Mouse (Mus musculus) kidney, embryonic 15.5 days (tissue): Measurements from ENCODE around the gene Ndufb5. TPM values are rescaled to one million over a fixed set of nuclear protein-coding genes. Genes with fewer than 3 reads are reported as not detected.
"Not testable (repeated sequence)": the region's sequence is repeated elsewhere in the genome, so short reads cannot be mapped to it uniquely, and the experiment has no call there.

Experiments used
- ATAC-seq: fragments of 200-750 bp; cut with Nextera tagmentation; replicated peaks from 2 replicates; pipeline ENCODE4 v1.8.0; 2017; ENCODE audit warnings: moderate TSS enrichment; ENCODE audit not compliant: low FRiP score
- H3K27ac ChIP-seq: fragments of 300-500 bp; sonication (generic); 2 replicates; pipeline ENCODE4 v1.5.1; 2015; ENCODE audit warnings: mild to moderate bottlenecking, inconsistent platforms
- H3K27me3 ChIP-seq: fragments of 300-500 bp; sonication (generic); 2 replicates; pipeline ENCODE4 v1.6.1; 2015; ENCODE audit warnings: inconsistent platforms
- H3K36me3 ChIP-seq: fragments of 300-500 bp; sonication (generic); 2 replicates; pipeline ENCODE4 v1.6.1; 2015; ENCODE audit warnings: inconsistent platforms
- H3K4me1 ChIP-seq: fragments of 300-500 bp; sonication (generic); 2 replicates; pipeline ENCODE4 v1.6.1; 2015; ENCODE audit warnings: inconsistent platforms
- H3K4me2 ChIP-seq: fragments of 300-500 bp; sonication (generic); 2 replicates; pipeline ENCODE4 v1.6.1; 2015; ENCODE audit warnings: moderate library complexity, mild to moderate bottlenecking, inconsistent platforms
- H3K4me3 ChIP-seq: fragments of 300-500 bp; sonication (generic); replicated peaks from 2 replicates; pipeline ENCODE4 v1.5.1; 2015; ENCODE audit warnings: mild to moderate bottlenecking, inconsistent platforms
- H3K9ac ChIP-seq: fragments of 300-500 bp; sonication (generic); 2 replicates; pipeline ENCODE4 v1.6.1; 2015; ENCODE audit warnings: mild to moderate bottlenecking, inconsistent platforms
- H3K9me3 ChIP-seq: fragments of 300-500 bp; sonication (generic); replicated peaks from 2 replicates; pipeline ENCODE4 v1.6.1; 2016; ENCODE audit warnings: inconsistent platforms
- WGBS: fragments of 180-500 bp; shearing (Covaris S2); methylation state at CpG from one replicate; pipeline ENCODE4 v1.1.7; 2015; ENCODE audit warnings: mixed read lengths; 5-methylcytosine and 5-hydroxymethylcytosine counted together
- polyA plus RNA-seq: library from polyadenylated mRNA; unstranded; fragments of >200 nt; fragmentation: Nextera tagmentation; extraction: Ambion mirVana; gene quantifications from 2 replicates; pipeline ENCODE4 v1.2.1, GENCODE M21; 2015

The Ndufb5 gene
- polyA plus RNA-seq, 1 experiment from 2014 or later: 325 TPM

DNA sequence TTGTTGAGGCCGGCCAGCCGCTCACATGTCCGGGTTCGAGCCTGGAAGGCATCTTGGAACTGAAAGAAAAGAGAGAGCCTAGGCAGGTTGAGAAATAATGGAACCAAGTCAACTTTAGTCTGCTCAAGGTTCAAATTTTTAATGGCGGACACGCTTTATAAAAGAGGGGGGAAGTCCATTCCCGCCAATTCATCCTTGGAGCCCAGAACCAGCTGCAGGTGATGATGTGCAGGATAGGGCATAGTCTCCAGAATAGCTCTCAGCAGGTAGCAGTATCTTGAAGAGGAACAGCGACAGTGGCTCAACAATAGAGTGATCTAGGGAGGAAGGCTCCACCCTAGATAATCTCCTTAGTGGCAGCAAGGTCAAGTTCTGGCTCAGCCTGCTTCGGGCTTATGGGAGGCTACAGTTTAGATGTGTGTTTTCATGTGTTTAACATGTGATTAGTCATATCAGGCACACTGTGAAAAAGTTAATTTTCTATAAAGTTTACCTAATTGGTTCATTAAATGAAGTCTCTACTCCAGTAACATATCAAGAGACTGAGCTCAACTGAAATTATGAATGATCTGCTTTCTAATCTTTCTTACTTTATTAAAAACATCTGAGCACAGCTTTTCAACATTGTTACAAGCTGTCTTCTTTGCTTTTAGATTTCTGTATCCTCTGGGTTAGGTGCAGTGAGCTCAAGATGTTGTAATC, 31.0 kb upstream of the Ndufb5 start, which contains the start of gene Actl6a:
TSS of gene Actl6a (plus strand) at position 652 of the 702 bp plus-strand sequence.
- H3K27ac ChIP-seq, H3K4me3 ChIP-seq, H3K36me3 ChIP-seq, H3K4me2 ChIP-seq, ATAC-seq, H3K9ac ChIP-seq, H3K27me3 ChIP-seq, H3K9me3 ChIP-seq: not testable (repeated sequence)
- WGBS: 85% methylated on average over 9 of the region's 9 CpGs
- peaks cover 12% of the 10 kb centered on the region for H3K4me1 ChIP-seq

DNA sequence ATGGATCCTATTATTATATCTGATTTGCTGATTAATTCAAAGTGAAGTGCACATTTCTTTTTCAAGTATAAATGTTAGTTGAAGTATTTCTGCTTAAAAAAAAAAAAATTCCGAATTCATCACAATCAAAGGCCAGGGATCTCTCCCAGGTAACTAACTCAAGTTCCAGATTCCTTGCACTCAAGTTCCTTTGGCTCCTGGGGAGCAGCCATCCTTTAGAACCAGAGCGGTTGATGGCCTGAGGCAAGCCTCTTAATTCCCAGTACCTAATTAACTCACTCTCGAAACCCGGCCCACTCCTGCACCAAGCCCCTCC, 28.8 kb upstream of the Ndufb5 start:
- Histone ChIP-seq H3K36me3 (peaks cover 22% of the 10 kb centered on the region), H3K9ac (no peak overlapping the region), H3K4me2 (peak overlapping the region; percentile 65), H3K4me1 (peaks cover 12% of the 10 kb centered on the region), H3K9me3 (no peaks in the 10 kb centered on the region), H3K27me3 (no peaks in the 10 kb centered on the region), H3K4me3 (peak overlapping the region; percentile 92), H3K27ac (no peak overlapping the region)
- 6% methylated on average over 4 of the region's 4 CpGs for WGBS
- ATAC-seq: no peak

DNA sequence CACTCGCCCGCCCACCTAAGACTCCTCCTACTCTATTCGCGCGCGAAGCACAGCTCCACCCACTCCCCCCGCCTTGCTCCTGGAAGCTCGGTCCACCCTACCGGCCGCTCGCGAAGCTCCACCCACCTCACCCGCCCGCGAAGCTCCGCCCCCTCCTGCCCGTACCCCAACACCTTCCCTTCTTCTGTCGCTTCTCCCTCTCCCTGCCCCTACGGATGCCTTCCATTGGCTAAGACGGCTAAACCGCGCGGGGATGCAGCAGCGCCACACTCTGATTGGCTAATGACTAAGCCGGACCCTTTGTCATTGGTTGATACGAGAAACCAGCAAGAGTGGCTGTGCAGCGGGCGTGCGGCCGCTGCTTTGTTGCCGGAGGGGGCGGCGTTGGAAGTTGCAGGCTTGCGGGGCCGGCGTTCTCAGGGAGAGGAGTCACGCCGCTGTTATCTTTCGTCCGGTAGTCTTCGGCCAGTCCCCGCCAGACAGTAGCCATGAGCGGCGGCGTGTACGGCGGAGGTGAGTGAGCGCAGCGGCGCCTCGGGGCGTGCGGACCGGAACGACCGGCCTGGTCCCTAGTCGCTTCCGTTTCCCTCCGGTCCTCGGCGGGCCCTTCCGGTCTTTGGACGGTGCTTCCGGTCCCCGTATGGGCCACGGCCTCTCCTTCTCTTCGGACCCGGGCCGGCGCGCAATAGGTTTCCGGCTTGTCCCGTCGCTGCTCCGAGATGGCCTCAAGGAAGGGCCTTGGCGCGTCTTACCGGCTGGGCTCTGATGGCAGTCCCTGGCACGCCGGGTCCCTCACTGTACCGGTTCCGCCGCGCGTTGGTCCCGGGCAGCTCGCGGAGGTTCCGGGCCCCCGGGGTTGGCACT, 28.2 kb upstream of the Ndufb5 start:
- H3K27ac ChIP-seq: peak overlapping the region; percentile 93
- peak; percentile 100 for ATAC-seq
- WGBS: under 1% methylated on average over 87 of the region's 90 CpGs
- H3K36me3 ChIP-seq: peaks cover 28% of the 10 kb centered on the region
- no peaks in the 10 kb centered on the region for H3K9me3 ChIP-seq
- H3K9ac ChIP-seq: peak overlapping the region; percentile 95
- H3K4me3 ChIP-seq: peak overlapping the region; percentile 92
- peak overlapping the region; percentile 65 for H3K4me2 ChIP-seq
- H3K27me3 ChIP-seq: no peaks in the 10 kb centered on the region
- H3K4me1 ChIP-seq: peaks cover 12% of the 10 kb centered on the region

DNA sequence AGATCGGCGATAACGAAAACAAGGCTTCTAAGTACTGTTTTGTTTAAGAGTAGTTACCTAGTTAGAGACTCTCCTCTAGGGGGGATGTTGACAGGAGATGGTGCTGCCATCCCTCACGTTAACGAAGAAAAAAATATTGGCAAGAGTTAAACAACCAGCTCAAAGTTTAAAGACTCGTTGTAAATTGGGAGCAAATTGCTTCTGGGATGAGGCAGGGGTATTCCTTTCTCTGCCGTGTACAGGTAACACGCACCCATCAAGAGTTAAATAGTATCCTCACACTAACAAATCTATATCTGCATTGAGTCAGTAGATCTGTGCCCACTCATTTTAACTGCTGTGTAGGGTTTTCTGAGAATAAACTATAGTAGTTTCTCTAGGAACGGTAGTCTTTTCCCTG, 27.4 kb upstream of the Ndufb5 start:
- Histone ChIP-seq H3K4me1 (peaks cover 12% of the 10 kb centered on the region), H3K9me3 (no peaks in the 10 kb centered on the region), H3K4me2 (peak overlapping the region; percentile 65), H3K27me3 (no peaks in the 10 kb centered on the region), H3K36me3 (peaks cover 36% of the 10 kb centered on the region), H3K27ac (peak overlapping the region; percentile 93), H3K9ac (peak overlapping the region; percentile 95), H3K4me3 (peak overlapping the region; percentile 92)
- ATAC-seq: no peak
- WGBS: 8% methylated on average over 9 of the region's 9 CpGs

DNA sequence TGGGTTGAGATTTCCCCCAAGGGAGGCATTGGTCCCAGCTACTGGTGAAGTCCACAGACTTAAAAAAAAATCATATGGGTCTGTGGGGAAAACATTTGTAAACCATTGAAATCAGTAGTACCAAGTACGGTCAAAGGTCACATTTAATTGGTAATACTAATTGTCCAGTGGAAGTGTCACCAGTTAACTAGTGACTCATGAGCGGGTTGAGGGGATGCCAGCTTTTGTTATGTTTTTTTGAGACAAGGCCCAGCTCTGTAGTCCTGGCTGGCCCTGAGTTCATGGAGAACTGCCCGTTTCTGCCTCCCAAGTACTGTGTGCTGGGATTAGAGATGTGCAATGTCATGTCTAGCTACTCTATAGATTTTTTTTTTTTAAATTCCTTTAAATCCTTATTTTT, 23.1 kb upstream of the Ndufb5 start:
- WGBS: 94% methylated on average over 3 of the region's 3 CpGs
- Histone ChIP-seq H3K27ac (no peak overlapping the region), H3K9ac (no peak overlapping the region), H3K9me3 (no peaks in the 10 kb centered on the region), H3K4me3 (no peak overlapping the region), H3K36me3 (peaks cover 78% of the 10 kb centered on the region), H3K4me1 (peaks cover 9% of the 10 kb centered on the region), H3K4me2 (no peak overlapping the region), H3K27me3 (no peaks in the 10 kb centered on the region)
- ATAC-seq: no peak

DNA sequence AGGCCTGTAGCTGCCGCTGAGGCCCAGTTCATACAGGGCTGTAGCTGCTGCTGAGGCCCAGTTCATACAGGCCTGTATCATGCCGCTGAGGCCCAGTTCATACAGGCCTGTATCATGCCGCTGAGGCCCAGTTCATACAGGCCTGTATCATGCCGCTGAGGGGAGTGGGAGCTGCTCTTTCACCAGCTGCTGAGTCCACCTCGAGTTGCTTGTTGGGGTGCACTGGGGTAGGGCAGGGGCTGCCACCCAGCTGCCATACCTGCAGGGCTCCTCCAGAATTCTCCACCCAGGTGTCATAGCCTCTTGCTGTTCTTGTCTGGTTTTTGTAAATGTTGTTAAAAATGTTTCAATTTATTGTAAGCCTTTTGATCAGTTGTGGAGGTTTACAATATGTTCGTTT, 19.4 kb upstream of the Ndufb5 start:
- WGBS: 97% methylated on average over 6 of the region's 6 CpGs
- not testable (repeated sequence) for H3K27ac ChIP-seq, H3K9ac ChIP-seq

DNA sequence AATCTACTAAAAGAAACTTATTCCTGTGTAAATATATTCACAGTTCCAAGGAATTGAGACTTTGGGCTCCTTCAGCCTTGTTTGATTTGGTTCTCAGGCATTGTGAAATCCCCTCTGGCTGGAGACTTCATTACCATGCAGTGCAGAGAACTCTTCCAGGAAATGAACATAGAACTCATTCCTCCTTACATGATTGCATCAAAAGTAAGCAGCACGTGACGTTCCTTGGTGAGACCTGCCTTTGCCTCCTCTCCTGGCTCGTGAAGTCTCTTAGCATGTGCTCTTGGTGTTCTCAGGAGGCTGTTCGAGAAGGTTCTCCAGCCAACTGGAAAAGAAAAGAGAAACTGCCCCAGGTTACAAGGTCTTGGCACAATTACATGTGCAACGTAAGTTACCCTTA, 18.5 kb upstream of the Ndufb5 start:
- no peak for ATAC-seq
- H3K36me3 ChIP-seq: peaks cover 97% of the 10 kb centered on the region
- no peak overlapping the region for H3K27ac ChIP-seq
- H3K4me2 ChIP-seq: no peak overlapping the region
- no peak overlapping the region for H3K4me3 ChIP-seq
- no peaks in the 10 kb centered on the region for H3K9me3 ChIP-seq
- H3K4me1 ChIP-seq: no peaks in the 10 kb centered on the region
- 86% methylated on average over 5 of the region's 5 CpGs for WGBS
- H3K27me3 ChIP-seq: no peaks in the 10 kb centered on the region
- no peak overlapping the region for H3K9ac ChIP-seq

More for the DNA sequence above, 19.4 kb upstream of the Ndufb5 start:
- not testable (repeated sequence) for H3K27me3 ChIP-seq, ATAC-seq, H3K4me1 ChIP-seq, H3K4me2 ChIP-seq, H3K9me3 ChIP-seq, H3K4me3 ChIP-seq
- H3K36me3 ChIP-seq: peaks cover 97% of the 10 kb centered on the region

DNA sequence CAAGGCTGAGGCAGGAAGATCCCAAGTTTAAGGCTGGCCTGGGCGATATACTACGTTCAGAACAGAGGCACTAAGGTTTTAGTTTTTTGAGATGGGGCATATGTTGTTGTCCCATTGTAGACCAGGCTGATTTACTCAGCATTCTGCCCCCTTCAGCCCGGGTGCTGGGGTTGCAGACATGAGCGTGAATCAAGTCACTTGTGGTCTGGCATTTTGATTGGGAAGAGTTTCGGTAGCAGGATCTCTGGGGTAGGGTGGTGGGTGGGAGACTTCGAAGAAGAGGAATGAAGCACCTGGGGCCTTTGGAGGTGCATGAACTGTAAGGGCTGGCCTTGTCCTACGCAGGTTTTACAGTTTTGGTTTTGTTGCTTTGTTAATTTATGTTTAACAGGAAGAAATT, 12.6 kb upstream of the Ndufb5 start:
- Histone ChIP-seq H3K4me2 (no peak overlapping the region), H3K27ac (no peak overlapping the region), H3K9ac (no peak overlapping the region), H3K27me3 (no peaks in the 10 kb centered on the region), H3K4me1 (no peaks in the 10 kb centered on the region), H3K4me3 (no peak overlapping the region), H3K36me3 (peaks cover 94% of the 10 kb centered on the region), H3K9me3 (no peaks in the 10 kb centered on the region)
- no peak for ATAC-seq
- 89% methylated on average over 7 of the region's 7 CpGs for WGBS

DNA sequence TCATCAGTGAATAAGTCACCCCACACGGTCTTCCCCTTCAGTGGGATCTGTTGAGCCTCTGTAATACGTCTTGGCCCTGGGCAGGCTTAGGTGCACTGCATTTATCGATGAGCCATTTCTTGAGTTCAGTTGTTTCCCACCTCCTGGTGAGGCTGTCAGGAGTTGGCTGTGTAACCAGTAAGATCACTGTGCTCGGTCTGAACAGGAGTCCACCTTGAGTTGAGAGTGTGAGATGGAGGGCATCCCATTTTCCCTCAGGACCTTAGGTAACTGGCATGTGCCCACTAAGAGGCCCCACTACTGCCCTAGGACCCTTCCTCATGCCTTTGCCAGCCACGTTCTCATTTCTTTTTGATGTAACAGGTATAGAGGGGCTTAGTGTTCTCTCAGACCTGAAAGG, 10.8 kb upstream of the Ndufb5 start:
- H3K4me2 ChIP-seq: no peak overlapping the region
- no peaks in the 10 kb centered on the region for H3K27me3 ChIP-seq
- peaks cover 95% of the 10 kb centered on the region for H3K36me3 ChIP-seq
- H3K4me1 ChIP-seq: no peaks in the 10 kb centered on the region
- WGBS: 90% methylated on average over 5 of the region's 5 CpGs
- no peak for ATAC-seq
- H3K4me3 ChIP-seq: no peak overlapping the region
- no peak overlapping the region for H3K27ac ChIP-seq
- no peak overlapping the region for H3K9ac ChIP-seq
- no peaks in the 10 kb centered on the region for H3K9me3 ChIP-seq

DNA sequence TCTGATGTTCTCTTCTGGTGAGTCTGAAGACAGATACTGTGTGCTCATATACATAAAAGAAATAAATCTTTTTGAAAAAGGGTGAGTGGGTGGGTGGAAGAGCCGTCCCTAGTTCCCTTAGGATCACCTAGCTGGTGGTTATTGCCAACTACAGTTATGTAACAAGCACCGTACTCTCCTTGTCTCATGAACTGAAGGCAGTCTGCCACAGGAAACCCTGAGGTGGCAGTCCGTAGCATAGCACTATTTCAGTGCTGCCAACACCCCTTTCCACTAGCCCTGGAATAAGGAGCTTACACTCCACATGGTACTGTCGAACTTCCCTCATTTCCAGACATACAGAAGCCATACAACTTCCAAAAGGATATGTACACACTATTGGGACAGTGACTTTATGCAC, 8.9 kb upstream of the Ndufb5 start:
- H3K4me3 ChIP-seq: no peak overlapping the region
- H3K9ac ChIP-seq: no peak overlapping the region
- no peak overlapping the region for H3K27ac ChIP-seq
- no peaks in the 10 kb centered on the region for H3K27me3 ChIP-seq
- no peaks in the 10 kb centered on the region for H3K9me3 ChIP-seq
- H3K4me2 ChIP-seq: no peak overlapping the region
- peaks cover 95% of the 10 kb centered on the region for H3K36me3 ChIP-seq
- no peaks in the 10 kb centered on the region for H3K4me1 ChIP-seq
- ATAC-seq: no peak
- 82% methylated on average over 4 of the region's 4 CpGs for WGBS

DNA sequence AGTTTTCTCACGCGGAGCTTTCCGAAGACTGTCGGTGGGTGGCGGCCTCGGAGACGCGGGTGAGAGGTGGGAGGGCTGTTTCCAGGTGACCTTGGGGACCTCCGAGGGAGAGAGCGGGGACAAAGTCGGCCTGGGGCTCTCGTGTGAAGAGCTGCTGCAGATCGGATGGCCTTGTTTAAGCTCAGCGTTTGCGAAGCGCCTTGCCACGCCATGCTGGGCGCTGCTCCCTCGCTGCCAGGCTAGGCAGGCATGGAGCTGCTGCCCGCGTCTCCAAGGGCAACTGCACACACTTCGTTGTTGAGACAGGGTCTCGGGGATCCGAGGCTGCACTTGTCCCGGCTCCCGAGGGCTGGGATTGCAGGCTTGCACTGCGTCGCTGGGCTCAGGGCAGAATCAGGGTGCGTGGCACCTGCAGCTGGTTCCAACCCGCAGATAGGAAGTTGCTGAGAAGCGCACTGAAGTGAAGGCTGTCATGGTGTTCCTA, 424 bp downstream of the Ndufb5 start, which contains the start of gene Mrpl47:
TSS of gene Mrpl47 (minus strand) at position 434 of the 484 bp plus-strand sequence.
- Histone ChIP-seq H3K4me2 (peak within 1 kb of the TSS; percentile 73), H3K9me3 (no peaks in the 10 kb centered on the region), H3K9ac (peak within 1 kb of the TSS; percentile 79), H3K4me1 (peaks cover 23% of the 10 kb centered on the region), H3K4me3 (peak within 1 kb of the TSS; percentile 82), H3K27ac (peak within 1 kb of the TSS; percentile 91), H3K27me3 (no peaks in the 10 kb centered on the region), H3K36me3 (peaks cover 46% of the 10 kb centered on the region)
- under 1% methylated on average over 31 of the region's 31 CpGs for WGBS
- ATAC-seq: peak; percentile 65

DNA sequence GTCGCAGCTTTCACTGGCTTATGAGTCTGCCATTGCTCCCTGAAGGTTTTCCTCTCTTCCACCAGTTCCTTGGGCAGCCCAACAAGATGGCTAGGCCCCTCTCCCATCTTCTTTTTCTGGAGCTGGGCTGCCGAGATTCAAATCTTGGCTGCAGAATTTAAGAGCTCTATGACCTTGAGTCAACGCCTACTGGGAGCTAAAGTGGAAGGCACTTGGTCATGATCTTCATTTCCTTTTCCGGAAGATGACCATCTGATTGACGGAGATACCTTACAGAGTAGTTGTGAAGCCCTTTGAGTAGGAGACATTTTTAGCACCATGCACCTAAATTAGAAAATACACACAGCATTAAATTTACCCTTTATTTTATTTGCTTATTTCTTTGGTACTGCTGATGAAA, 1.8 kb downstream of the Ndufb5 start:
- Histone ChIP-seq H3K36me3 (peaks cover 36% of the 10 kb centered on the region), H3K9ac (no peak overlapping the region), H3K27me3 (no peaks in the 10 kb centered on the region), H3K9me3 (no peaks in the 10 kb centered on the region), H3K4me1 (peaks cover 23% of the 10 kb centered on the region), H3K4me3 (peak overlapping the region; percentile 82; the same call in 1 of the 2 replicates), H3K4me2 (peak overlapping the region; percentile 73), H3K27ac (no peak overlapping the region)
- no peak for ATAC-seq
- 90% methylated on average over 5 of the region's 5 CpGs for WGBS
